In genomic region chr4:127193378-127194155, GRCm38 (mm10) we compare ENCODE assay signal across 16 mouse cellular contexts. TPM values are rescaled to one million over a fixed set of nuclear protein-coding genes. Genes with fewer than 3 reads are reported as not detected.
DNase-seq lines count a peak whose midpoint lies in the region; ATAC-seq and TF ChIP-seq lines count a peak whose summit lies in the region.
"Had no signal": no experiment of that assay in that cellular context is flagged by ENCODE, and none has a peak within 500 bp of the region (broad histone marks: within the 10 kb centered on the region; RNA-seq: fewer than 3 reads in every experiment).

No protein-coding gene starts in this region.

- no peak overlapping the region for H3K9ac ChIP-seq in hindbrain, embryonic 14.5 days
- no peak overlapping the region for H3K9ac ChIP-seq in liver, postnatal 0 days (replicated peaks)
- H3K9ac ChIP-seq: embryonic facial prominence, embryonic 13.5 days; kidney, embryonic 15.5 days; limb, embryonic 13.5 days; lung, embryonic 15.5 days; midbrain, embryonic 15.5 days had no signal

- no peak for TF ChIP-seq CTCF in liver, postnatal 0 days (IDR thresholded peaks at IDR 0.05; ENCODE audit: low read depth)

- H3K36me3 ChIP-seq in heart, embryonic 10.5 days: no peaks in the 10 kb centered on the region
- H3K36me3 ChIP-seq in hindbrain, embryonic 14.5 days (replicated peaks; ENCODE audit: control insufficient read depth, insufficient read depth): peaks cover 16% of the 10 kb centered on the region; the same call in 1 of the 2 replicates
- H3K36me3 ChIP-seq in liver, postnatal 0 days (replicated peaks; ENCODE audit: insufficient read depth, low read length): no peaks in the 10 kb centered on the region
- H3K36me3 ChIP-seq: embryonic facial prominence, embryonic 13.5 days; kidney, embryonic 15.5 days; limb, embryonic 13.5 days; lung, embryonic 15.5 days had no signal

- H3K4me1 ChIP-seq in heart, embryonic 10.5 days: no peaks in the 10 kb centered on the region
- H3K4me1 ChIP-seq in hindbrain, embryonic 14.5 days (replicated peaks; ENCODE audit: control insufficient read depth, insufficient read depth, low read length): peaks cover 28% of the 10 kb centered on the region
- H3K4me1 ChIP-seq in liver, postnatal 0 days (ENCODE audit: insufficient read depth): no peaks in the 10 kb centered on the region
- H3K4me1 ChIP-seq: kidney, embryonic 15.5 days; lung, embryonic 15.5 days had no signal

- H3K4me2 ChIP-seq in hindbrain, embryonic 14.5 days (replicated peaks): no peak overlapping the region
- H3K4me2 ChIP-seq in liver, postnatal 0 days (ENCODE audit: low read depth, low read length): no peak overlapping the region
- H3K4me2 ChIP-seq: embryonic facial prominence, embryonic 13.5 days; kidney, embryonic 15.5 days; limb, embryonic 13.5 days; lung, embryonic 15.5 days; midbrain, embryonic 15.5 days had no signal

- H3K27ac ChIP-seq in heart, embryonic 10.5 days: no peak overlapping the region
- H3K27ac ChIP-seq in hindbrain, embryonic 14.5 days: peak overlapping the region; percentile 56
- no peak overlapping the region for H3K27ac ChIP-seq in liver, postnatal 0 days (ENCODE audit: low read depth)
- H3K27ac ChIP-seq: embryonic facial prominence, embryonic 13.5 days; kidney, embryonic 15.5 days; limb, embryonic 13.5 days; lung, embryonic 15.5 days; midbrain, embryonic 15.5 days had no signal

- no peak for ATAC-seq in hindbrain, embryonic 14.5 days (ENCODE audit: low FRiP score)
- ATAC-seq in liver, postnatal 0 days: no peak
- ATAC-seq: activated CD4-positive, CD25-positive, alpha-beta regulatory T cell, adult 4 months; midbrain, embryonic 15.5 days had no signal

- no peak for TF ChIP-seq EP300 in liver, postnatal 0 days (IDR thresholded peaks at IDR 0.05; ENCODE audit: low read depth)

- no peaks in the 10 kb centered on the region for H3K9me3 ChIP-seq in heart, embryonic 10.5 days
- H3K9me3 ChIP-seq in hindbrain, embryonic 14.5 days (ENCODE audit: control insufficient read depth, low read length): no peaks in the 10 kb centered on the region
- H3K9me3 ChIP-seq in liver, postnatal 0 days (ENCODE audit: low read length): no peaks in the 10 kb centered on the region
- H3K9me3 ChIP-seq: embryonic facial prominence, embryonic 13.5 days; kidney, embryonic 15.5 days; limb, embryonic 13.5 days; lung, embryonic 15.5 days; midbrain, embryonic 15.5 days had no signal

- peak; percentile 17 to 21 for DNase-seq in heart, adult 9 months (ENCODE audit: low spot score in 2 of 2)
- DNase-seq in heart, embryonic 10.5 days (ENCODE audit: low spot score): no peak
- peak; percentile 39 for DNase-seq in ZHBTc4 (ENCODE audit: low read depth, low spot score)
- DNase-seq in cerebellum, adult 18-20 months: peak; percentile 95 to 99
- DNase-seq in hindbrain, embryonic 14.5 days (ENCODE audit: low spot score): no peak
- no peak for DNase-seq in liver, postnatal 0 days
- no peak for DNase-seq in right cerebral cortex, adult 18-20 months
- DNase-seq: heart, postnatal 4 days; layer of hippocampus, adult 9-11 months; thymus, postnatal 25 days had no signal

- H3K27me3 ChIP-seq in heart, embryonic 10.5 days (ENCODE audit: insufficient read depth, poor library complexity, severe bottlenecking): peaks cover 35% of the 10 kb centered on the region
- H3K27me3 ChIP-seq in hindbrain, embryonic 14.5 days (ENCODE audit: control insufficient read depth, insufficient read depth, low read length): no peaks in the 10 kb centered on the region
- H3K27me3 ChIP-seq in liver, postnatal 0 days (ENCODE audit: insufficient read depth, low read length): no peaks in the 10 kb centered on the region
- H3K27me3 ChIP-seq: lung, embryonic 15.5 days; midbrain, embryonic 15.5 days had no signal

- 59% methylated on average over 14 of the region's 14 CpGs for WGBS in heart, embryonic 10.5 days
- 64% methylated on average over 14 of the region's 14 CpGs for WGBS in hindbrain, embryonic 14.5 days
- 65% methylated on average over 13 of the region's 14 CpGs for WGBS in liver, postnatal 0 days (ENCODE audit: insufficient replicate concordance)

- no peak overlapping the region for H3K4me3 ChIP-seq in heart, embryonic 10.5 days
- H3K4me3 ChIP-seq in hindbrain, embryonic 14.5 days (replicated peaks; ENCODE audit: low read length): no peak overlapping the region
- H3K4me3 ChIP-seq in liver, postnatal 0 days (ENCODE audit: low read depth, low read length): no peak overlapping the region
- H3K4me3 ChIP-seq: embryonic facial prominence, embryonic 13.5 days; kidney, embryonic 15.5 days; limb, embryonic 13.5 days; lung, embryonic 15.5 days; midbrain, embryonic 15.5 days had no signal

RNA-seq across cellular contexts. Expression of gene Dlgap3, which starts 24.6 kb away (rescaled TPM):
- polyA plus RNA-seq in heart, embryonic 10.5 days (2016; fragmentation: Nextera tagmentation; extraction: Ambion mirVana): 0.31 and 0.77 TPM in 2 replicates
- 30.8 and 35.1 TPM in 2 replicates for polyA plus RNA-seq in hindbrain, embryonic 14.5 days (2014; fragmentation: Nextera tagmentation; extraction: Ambion mirVana)
- polyA plus RNA-seq in liver, postnatal 0 days (2015; fragmentation: Nextera tagmentation; extraction: Ambion mirVana): 0.05 and 0.07 TPM in 2 replicates
- polyA plus RNA-seq: activated CD4-positive, CD25-positive, alpha-beta regulatory T cell, adult 4 months had no signal

RNA-seq across cellular contexts. Expression of gene Smim12, which starts 50.0 kb away (rescaled TPM):
- polyA plus RNA-seq in heart, embryonic 10.5 days (2016; fragmentation: Nextera tagmentation; extraction: Ambion mirVana): 83.2 TPM in 2 replicates
- 53.8 and 60.9 TPM in 2 replicates for polyA plus RNA-seq in hindbrain, embryonic 14.5 days (2014; fragmentation: Nextera tagmentation; extraction: Ambion mirVana)
- polyA plus RNA-seq in liver, postnatal 0 days (2015; fragmentation: Nextera tagmentation; extraction: Ambion mirVana): 33.9 and 35.0 TPM in 2 replicates

Comparison
In these comparisons a context has a peak if more than half of its experiments do, and no peak if none do; other contexts are left out.
1. DNase-seq: peak in heart, adult 9 months (2 of 2), ZHBTc4 (single experiment) and cerebellum, adult 18-20 months (2 of 2); none in heart, embryonic 10.5 days (single experiment), hindbrain, embryonic 14.5 days (single experiment), liver, postnatal 0 days (single experiment) and right cerebral cortex, adult 18-20 months (single experiment).
2. RNA of gene Dlgap3, which starts 24.6 kb away (polyA plus RNA-seq): 30.8 to 35.1 TPM in hindbrain, embryonic 14.5 days; 0.31 to 0.77 TPM in heart, embryonic 10.5 days and 0.05 to 0.07 TPM in liver, postnatal 0 days; every median in the first group is over 10 times any median in the second.